Mouse (Mus musculus) limb, embryonic 15.5 days (tissue): ENCODE measurements around the gene Qser1. TPM values are rescaled to one million over a fixed set of nuclear protein-coding genes. Genes with fewer than 3 reads are reported as not detected.
A peak's percentile ranks its signal among the peaks of the same experiment; 100 is the strongest.

Source experiments
- ATAC-seq: fragments of 200-750 bp; cut with Nextera tagmentation; 2 replicates; pipeline ENCODE4 v1.8.0; 2017; ENCODE audit warnings: low read depth, moderate TSS enrichment; ENCODE audit not compliant: insufficient number of reproducible peaks, low FRiP score, low TSS enrichment
- H3K27ac ChIP-seq: fragments of 300-500 bp; sonication (generic); 2 replicates; pipeline ENCODE4 v1.5.1; 2015; ENCODE audit warnings: moderate library complexity, mild to moderate bottlenecking, inconsistent platforms
- H3K27me3 ChIP-seq: fragments of 300-500 bp; sonication (generic); 2 replicates; pipeline ENCODE4 v1.6.1; 2015; ENCODE audit warnings: inconsistent platforms
- H3K36me3 ChIP-seq: fragments of 300-500 bp; sonication (generic); 2 replicates; pipeline ENCODE4 v1.6.1; 2015; ENCODE audit warnings: inconsistent platforms
- H3K4me1 ChIP-seq: fragments of 300-500 bp; sonication (generic); 2 replicates; pipeline ENCODE4 v1.6.1; 2015; ENCODE audit warnings: inconsistent platforms
- H3K4me2 ChIP-seq: fragments of 300-500 bp; sonication (generic); 2 replicates; pipeline ENCODE4 v1.6.1; 2015; ENCODE audit warnings: mild to moderate bottlenecking, inconsistent platforms
- H3K4me3 ChIP-seq: fragments of 300-500 bp; sonication (generic); 2 replicates; pipeline ENCODE4 v1.5.1; 2015; ENCODE audit warnings: mild to moderate bottlenecking, inconsistent platforms
- H3K9ac ChIP-seq: fragments of 300-500 bp; sonication (generic); 2 replicates; pipeline ENCODE4 v1.6.1; 2015; ENCODE audit warnings: inconsistent platforms
- H3K9me3 ChIP-seq: fragments of 300-500 bp; sonication (generic); 2 replicates; pipeline ENCODE4 v1.6.1; 2016; ENCODE audit warnings: inconsistent platforms
- WGBS: fragments of 180-500 bp; shearing (Covaris S2); methylation state at CpG from one replicate; pipeline ENCODE4 v1.1.7; 2015; 5-methylcytosine and 5-hydroxymethylcytosine counted together
- polyA plus RNA-seq: library from polyadenylated mRNA; unstranded; fragments of >200 nt; fragmentation: Nextera tagmentation; extraction: Ambion mirVana; gene quantifications from 2 replicates; pipeline ENCODE4 v1.2.1, GENCODE M21; 2015

Gene Qser1
- polyA plus RNA-seq, 1 experiment from 2014 or later = 9.9 TPM

DNA sequence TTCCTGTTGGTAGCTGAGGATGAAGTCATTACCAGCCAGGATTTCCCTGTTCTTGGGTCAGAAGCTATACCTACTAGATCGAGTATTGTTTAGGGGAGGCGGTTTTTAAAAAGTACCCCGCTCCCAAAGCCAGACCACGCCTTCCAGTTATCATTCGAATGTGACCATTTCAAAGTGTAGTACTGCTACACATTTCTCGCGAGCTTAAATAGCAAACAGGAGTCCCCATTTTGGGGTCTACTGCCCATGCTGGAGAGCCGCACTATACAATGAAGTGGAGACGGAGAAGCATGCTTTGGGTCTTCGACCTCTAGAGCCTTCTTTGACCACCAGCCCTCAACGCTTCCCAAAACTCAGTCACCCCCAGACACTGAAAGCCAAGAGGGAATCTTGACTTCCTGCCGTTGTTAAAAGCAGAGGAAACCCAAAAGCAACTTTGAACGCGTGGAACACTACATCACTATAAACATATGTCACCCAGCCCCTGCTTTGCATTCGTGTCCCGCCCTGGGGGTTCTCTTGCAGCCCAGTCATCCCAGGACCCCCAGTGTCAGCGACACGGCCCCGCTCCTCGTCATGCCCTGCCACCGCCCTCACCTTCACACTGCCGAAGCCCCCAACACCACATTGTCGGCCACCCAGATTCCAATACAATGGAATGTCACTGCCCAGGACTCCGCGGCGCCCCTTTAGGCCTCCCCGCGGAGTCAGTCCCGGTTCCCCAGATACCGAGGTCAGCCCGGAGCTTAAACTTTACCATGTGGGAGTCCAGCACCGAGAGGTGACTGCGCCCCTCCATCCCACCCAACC, 794 bp downstream of the Qser1 start:
- no peaks in the 10 kb centered on the region for H3K27me3 ChIP-seq
- WGBS = under 1% methylated on average over 33 of the region's 33 CpGs
- H3K36me3 ChIP-seq = no peaks in the 10 kb centered on the region
- peak overlapping the region; percentile 97 for H3K9ac ChIP-seq
- H3K27ac ChIP-seq = peak overlapping the region; percentile 97
- peaks cover 13% of the 10 kb centered on the region; the same call in 1 of the 2 replicates for H3K4me1 ChIP-seq
- peak overlapping the region; percentile 65 for H3K4me2 ChIP-seq
- ATAC-seq = 0 out of 2 replicates have a peak, but pooled peaks have one; percentile 12
- H3K4me3 ChIP-seq = peak overlapping the region; percentile 92
- no peaks in the 10 kb centered on the region for H3K9me3 ChIP-seq

DNA sequence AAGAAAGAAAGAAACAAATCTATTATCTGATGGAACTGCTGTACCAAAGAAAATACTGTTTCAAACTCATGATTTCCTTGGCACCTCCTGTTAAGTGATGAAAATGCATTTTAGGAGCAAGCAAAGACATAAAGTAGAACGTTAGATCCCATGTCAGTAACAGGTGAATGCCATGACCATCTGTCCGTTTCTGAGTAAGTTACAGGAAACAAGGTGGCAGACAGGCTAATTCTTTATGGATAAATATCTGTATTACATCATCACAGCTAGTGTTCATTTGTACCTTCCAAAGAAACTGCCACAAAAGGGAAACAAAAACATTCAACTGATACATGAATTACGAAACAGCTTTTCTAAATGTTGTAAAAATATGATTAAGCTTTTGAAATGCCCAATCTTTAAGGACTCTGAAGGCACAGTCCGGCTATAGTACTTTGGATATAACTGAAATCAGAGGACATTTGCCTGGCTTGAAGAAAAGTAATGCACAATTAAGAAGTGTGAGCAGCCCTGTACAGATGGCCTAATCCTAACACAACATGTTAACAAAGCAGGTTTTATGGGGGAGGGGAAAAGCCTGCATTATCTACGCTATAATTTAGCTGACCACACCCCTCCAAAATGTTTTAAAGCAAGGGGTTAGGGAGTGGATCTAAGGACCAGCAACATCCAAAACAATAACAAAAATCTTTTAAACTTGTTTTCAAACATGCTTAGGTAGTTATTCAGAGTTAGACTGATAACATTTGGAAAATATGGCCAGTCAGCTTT, 2.2 kb downstream of the Qser1 start:
- H3K9ac ChIP-seq = no peak overlapping the region
- H3K4me2 ChIP-seq = no peak overlapping the region
- H3K36me3 ChIP-seq = no peaks in the 10 kb centered on the region
- ATAC-seq = no peak
- H3K4me3 ChIP-seq = no peak overlapping the region
- H3K27me3 ChIP-seq = no peaks in the 10 kb centered on the region
- no peak overlapping the region for H3K27ac ChIP-seq
- WGBS = 48% methylated on average over 5 of the region's 5 CpGs
- H3K9me3 ChIP-seq = no peaks in the 10 kb centered on the region
- H3K4me1 ChIP-seq = peaks cover 13% of the 10 kb centered on the region; the same call in 1 of the 2 replicates

DNA sequence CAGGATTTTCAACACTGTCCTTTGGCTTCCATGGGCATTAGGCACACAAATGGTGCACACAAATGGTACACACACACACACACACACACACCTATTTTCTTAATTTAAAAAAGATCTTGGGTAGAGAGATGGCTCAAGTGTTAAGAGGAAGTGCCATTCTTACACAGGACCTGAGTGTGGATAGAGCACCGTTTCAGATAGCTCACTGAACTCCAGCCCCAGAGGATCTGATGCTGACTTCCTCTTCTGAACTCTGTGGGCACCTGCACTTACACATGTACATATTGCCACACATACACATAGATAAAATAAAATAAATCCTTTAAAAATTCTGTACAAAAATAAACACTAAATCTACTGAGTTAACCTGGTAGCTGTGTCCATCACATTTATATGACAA, 11.1 kb downstream of the Qser1 start:
- WGBS = 64% methylated on average over 1 of the region's 1 CpGs
- no peak for ATAC-seq
- Histone ChIP-seq H3K27me3 (no peaks in the 10 kb centered on the region), H3K4me2 (no peak overlapping the region), H3K36me3 (no peaks in the 10 kb centered on the region), H3K4me3 (no peak overlapping the region), H3K9me3 (no peaks in the 10 kb centered on the region), H3K9ac (no peak overlapping the region), H3K27ac (no peak overlapping the region), H3K4me1 (no peaks in the 10 kb centered on the region)

DNA sequence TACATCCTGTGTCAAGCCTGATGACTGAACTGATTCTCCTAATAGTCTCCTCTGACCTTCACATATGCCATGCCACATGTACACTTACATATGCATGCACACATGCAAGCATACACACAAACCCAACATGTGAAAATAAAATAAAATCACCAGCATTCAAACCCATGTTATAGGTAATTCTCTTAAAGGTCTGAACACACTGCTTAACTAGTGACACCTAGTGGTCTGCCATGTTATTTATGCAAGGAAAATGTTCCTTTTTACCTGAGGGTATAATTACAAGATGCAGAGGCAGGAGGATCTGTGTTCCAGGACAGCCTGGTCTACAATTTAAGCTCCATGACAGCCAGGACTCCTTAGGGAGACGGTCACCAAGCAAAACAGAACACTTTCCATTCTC, 41.8 kb downstream of the Qser1 start:
- Histone ChIP-seq H3K36me3 (peaks cover 62% of the 10 kb centered on the region), H3K27ac (no peak overlapping the region), H3K9ac (no peak overlapping the region), H3K4me2 (no peak overlapping the region), H3K9me3 (no peaks in the 10 kb centered on the region), H3K27me3 (no peaks in the 10 kb centered on the region), H3K4me1 (no peaks in the 10 kb centered on the region), H3K4me3 (no peak overlapping the region)
- 83% methylated on average over 1 of the region's 1 CpGs for WGBS
- no peak for ATAC-seq

DNA sequence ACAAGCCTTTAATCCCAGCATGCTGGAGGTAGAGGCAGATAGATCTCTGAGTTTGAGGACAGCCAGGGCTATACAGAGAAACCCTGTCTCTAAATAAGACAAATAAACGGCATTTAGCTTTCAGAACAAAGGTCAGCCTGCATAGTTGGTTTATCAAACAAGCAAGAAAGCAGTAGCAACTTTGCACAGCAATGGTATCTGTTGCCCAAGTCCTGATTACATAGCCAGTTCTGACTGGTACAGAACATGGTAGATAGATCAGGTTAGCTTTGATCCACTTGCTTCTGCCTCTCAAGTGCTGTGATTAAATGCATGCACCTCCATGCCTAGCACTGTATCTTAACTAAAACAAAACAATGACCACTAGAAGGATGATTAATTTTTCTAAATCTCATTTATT, 47.9 kb downstream of the Qser1 start:
- Histone ChIP-seq H3K9me3 (no peaks in the 10 kb centered on the region), H3K4me3 (no peak overlapping the region), H3K27ac (no peak overlapping the region), H3K36me3 (peaks cover 42% of the 10 kb centered on the region), H3K4me1 (no peaks in the 10 kb centered on the region), H3K27me3 (no peaks in the 10 kb centered on the region), H3K4me2 (no peak overlapping the region), H3K9ac (no peak overlapping the region)
- WGBS = 85% methylated on average over 1 of the region's 1 CpGs
- no peak for ATAC-seq

DNA sequence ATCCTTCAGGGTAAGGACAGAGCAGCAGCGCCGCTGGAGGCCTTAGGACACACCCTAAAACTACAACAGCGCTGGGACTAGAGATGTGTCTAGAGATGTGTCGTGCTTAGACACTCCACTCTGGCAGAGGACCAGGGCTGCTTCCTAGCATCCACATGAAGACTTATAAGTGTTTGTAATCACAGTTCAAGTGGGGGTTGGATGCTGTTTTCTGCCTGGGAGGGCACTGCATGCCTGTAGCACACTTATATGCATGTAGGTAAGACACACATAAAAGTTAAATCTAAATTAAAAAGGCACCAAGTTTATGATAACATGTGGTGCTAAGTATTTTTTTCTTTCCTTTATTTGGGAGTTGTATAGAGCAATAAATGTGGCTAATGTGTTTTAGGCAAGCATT, 52.5 kb downstream of the Qser1 start:
- H3K27me3 ChIP-seq = no peaks in the 10 kb centered on the region
- H3K4me3 ChIP-seq = no peak overlapping the region
- 90% methylated on average over 4 of the region's 4 CpGs for WGBS
- peaks cover 30% of the 10 kb centered on the region for H3K36me3 ChIP-seq
- no peak overlapping the region for H3K4me2 ChIP-seq
- no peak for ATAC-seq
- H3K27ac ChIP-seq = no peak overlapping the region
- H3K9ac ChIP-seq = no peak overlapping the region
- H3K9me3 ChIP-seq = no peaks in the 10 kb centered on the region
- H3K4me1 ChIP-seq = no peaks in the 10 kb centered on the region

DNA sequence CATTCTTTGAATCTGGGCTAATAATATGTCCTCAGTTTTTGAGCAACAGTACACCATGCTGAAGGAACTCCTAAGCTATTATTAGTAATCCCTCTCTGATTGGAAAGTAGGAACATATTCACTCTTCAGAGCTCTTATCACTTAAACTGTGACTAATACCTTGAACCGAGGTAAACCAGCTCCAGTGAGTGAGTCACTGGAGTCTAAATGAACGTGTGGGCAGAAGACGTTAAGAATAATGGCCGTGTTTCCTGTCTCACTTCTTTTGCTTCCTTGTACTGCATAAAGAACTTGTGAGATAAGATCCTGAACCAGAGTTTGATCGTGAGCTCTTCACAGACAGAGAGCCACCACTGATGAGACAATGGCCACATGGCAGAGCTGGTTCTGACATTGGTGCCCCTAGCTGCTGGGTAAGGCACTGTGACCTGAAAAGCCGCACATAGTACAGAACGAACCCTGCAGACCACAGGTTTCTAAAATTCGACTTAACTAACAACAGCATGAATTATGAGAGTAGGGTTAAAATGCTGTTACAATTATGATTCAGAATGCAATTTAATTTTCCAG, 53.3 kb downstream of the Qser1 start:
- 73% methylated on average over 8 of the region's 8 CpGs for WGBS
- H3K4me2 ChIP-seq = no peak overlapping the region
- no peaks in the 10 kb centered on the region for H3K27me3 ChIP-seq
- ATAC-seq = no peak
- no peak overlapping the region for H3K27ac ChIP-seq
- peaks cover 25% of the 10 kb centered on the region for H3K36me3 ChIP-seq
- H3K9me3 ChIP-seq = no peaks in the 10 kb centered on the region
- H3K9ac ChIP-seq = no peak overlapping the region
- H3K4me1 ChIP-seq = no peaks in the 10 kb centered on the region
- no peak overlapping the region for H3K4me3 ChIP-seq

DNA sequence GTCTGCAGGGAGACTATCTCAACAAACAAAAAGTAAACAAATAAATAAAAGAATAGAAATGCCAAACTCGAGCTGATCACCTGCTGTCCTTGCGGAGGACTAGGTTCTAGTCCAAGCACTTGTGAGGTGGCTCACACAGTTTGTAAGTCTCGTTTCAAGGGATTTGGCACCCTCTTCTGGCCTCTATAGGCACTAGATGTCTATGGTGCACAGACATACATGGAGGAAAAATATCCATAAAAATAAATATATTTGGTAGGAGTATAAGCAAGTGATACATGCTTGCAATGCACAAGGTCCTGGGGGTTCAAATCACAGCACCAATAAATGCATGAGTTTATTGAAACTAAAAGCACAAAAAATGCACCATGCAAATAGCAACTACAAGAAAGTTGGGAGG, 65.9 kb downstream of the Qser1 start:
- no peak overlapping the region for H3K9ac ChIP-seq
- no peak overlapping the region for H3K4me3 ChIP-seq
- ATAC-seq = no peak
- H3K4me2 ChIP-seq = no peak overlapping the region
- H3K27ac ChIP-seq = no peak overlapping the region
- no peaks in the 10 kb centered on the region for H3K36me3 ChIP-seq
- no peaks in the 10 kb centered on the region for H3K9me3 ChIP-seq
- WGBS = 54% methylated on average over 3 of the region's 3 CpGs
- no peaks in the 10 kb centered on the region for H3K27me3 ChIP-seq
- H3K4me1 ChIP-seq = no peaks in the 10 kb centered on the region

DNA sequence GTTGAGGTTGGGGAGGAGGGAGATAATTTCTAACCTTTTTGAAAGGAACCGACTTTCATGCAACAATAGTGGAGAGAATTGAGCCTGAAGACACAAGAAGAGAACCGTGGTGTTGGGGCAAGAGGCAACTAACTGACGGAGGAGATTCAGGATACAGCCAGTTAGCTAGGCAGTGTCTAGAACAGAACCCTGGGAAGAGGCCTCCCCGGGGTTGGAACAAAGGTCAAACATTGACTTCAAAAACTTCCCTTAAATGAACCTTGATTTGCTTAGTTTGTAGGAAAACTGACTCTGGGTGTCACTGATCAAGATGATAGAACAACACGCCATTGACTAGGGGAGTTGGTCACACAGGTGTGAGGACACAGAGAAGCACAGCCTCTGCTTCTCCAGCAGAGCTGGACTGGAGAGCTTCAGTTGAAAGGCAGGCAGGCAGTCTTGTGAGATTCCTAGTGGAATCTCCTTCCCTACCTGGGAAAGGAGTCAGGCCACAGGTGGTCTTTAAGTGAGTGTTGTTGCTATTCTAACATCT, 67.8 kb downstream of the Qser1 start:
- Histone ChIP-seq H3K27me3 (no peaks in the 10 kb centered on the region), H3K9ac (no peak overlapping the region), H3K4me2 (no peak overlapping the region), H3K4me3 (no peak overlapping the region), H3K9me3 (no peaks in the 10 kb centered on the region), H3K27ac (no peak overlapping the region), H3K36me3 (no peaks in the 10 kb centered on the region), H3K4me1 (no peaks in the 10 kb centered on the region)
- 79% methylated on average over 5 of the region's 5 CpGs for WGBS
- ATAC-seq = no peak

DNA sequence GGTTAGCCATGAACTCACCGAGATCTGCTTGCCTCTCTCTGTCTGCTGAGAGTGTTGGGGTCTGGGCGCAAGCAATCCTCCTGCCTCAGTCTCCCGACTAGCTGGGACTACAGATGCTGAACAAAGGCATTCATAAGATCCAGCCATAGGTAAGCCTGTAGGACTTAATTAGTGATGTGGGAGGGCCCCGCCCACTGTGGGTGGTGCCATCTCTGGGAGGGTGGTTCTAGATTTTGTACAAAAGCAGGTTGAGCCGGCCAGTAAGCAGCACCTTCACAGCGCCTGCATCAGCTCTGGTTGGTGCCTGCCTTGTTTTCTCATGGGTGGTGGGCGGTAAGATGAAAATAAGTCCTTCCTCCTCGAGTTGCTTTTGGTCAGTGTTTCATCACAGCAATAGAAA, 70.3 kb downstream of the Qser1 start:
- no peak for ATAC-seq
- peaks cover 8% of the 10 kb centered on the region for H3K4me1 ChIP-seq
- H3K4me2 ChIP-seq = no peak overlapping the region
- H3K27ac ChIP-seq = no peak overlapping the region
- no peaks in the 10 kb centered on the region for H3K27me3 ChIP-seq
- 50% methylated on average over 8 of the region's 8 CpGs for WGBS
- no peaks in the 10 kb centered on the region for H3K9me3 ChIP-seq
- H3K9ac ChIP-seq = no peak overlapping the region
- H3K4me3 ChIP-seq = no peak overlapping the region
- no peaks in the 10 kb centered on the region for H3K36me3 ChIP-seq

DNA sequence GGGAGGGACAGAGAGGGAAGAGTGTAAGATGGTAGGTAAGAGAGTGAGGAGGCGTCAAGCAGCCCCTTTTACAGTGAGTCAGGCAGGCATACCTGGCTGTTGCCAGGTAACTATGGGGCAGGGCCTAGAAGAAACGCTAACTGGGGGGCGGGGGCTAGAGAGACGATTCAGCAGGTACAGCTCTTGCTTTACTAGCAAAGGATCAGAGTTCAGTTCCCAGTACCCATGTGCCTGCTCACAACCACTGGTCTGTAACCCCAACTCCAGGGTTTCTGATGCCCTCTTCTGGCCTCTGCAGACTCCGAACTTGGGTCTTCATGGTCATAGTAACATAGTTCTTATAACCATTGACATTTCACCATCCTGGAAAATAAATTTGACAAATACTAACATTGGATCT, 72.6 kb downstream of the Qser1 start:
- Histone ChIP-seq H3K27ac (no peak overlapping the region), H3K9me3 (no peaks in the 10 kb centered on the region), H3K27me3 (no peaks in the 10 kb centered on the region), H3K4me3 (no peak overlapping the region), H3K4me1 (peaks cover 14% of the 10 kb centered on the region), H3K36me3 (no peaks in the 10 kb centered on the region), H3K9ac (no peak overlapping the region), H3K4me2 (no peak overlapping the region)
- 58% methylated on average over 5 of the region's 5 CpGs for WGBS
- ATAC-seq = no peak

DNA sequence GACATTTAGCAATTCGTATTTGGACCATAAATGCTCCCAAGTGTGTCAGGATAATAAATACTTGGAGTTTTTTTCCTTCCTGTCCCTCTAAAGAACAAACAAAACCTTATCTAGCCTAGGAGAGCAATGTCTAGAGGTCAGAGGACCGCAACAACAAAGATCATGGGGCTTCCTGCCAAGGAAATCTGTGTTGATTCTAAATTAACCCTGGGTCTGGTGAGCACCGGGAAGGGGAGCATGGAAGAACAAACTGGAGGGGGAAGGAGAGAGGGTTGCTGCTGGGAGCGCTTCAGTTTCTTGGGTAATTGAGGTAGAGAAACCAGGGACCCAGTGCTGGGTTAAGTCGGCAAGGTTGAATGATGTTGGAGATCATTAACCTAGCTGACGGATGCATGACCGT, 73.4 kb downstream of the Qser1 start:
- Histone ChIP-seq H3K27me3 (no peaks in the 10 kb centered on the region), H3K9me3 (no peaks in the 10 kb centered on the region), H3K4me2 (peak overlapping the region; percentile 93), H3K4me1 (peaks cover 14% of the 10 kb centered on the region), H3K4me3 (peak overlapping the region; percentile 80), H3K36me3 (no peaks in the 10 kb centered on the region), H3K9ac (no peak overlapping the region), H3K27ac (no peak overlapping the region)
- 24% methylated on average over 7 of the region's 7 CpGs for WGBS
- ATAC-seq = no peak
